Mouse (Mus musculus) lung, postnatal 4 days (tissue): ENCODE results near the gene Akr1b8.
"Not testable (repeated sequence)": the region's sequence is repeated elsewhere in the genome, so short reads cannot be mapped to it uniquely, and the experiment has no call there.

Source experiments
- DNase-seq, 2 experiments: peaks; one replicate each; pipeline ENCODE4 v3.0.0; 2021

The Akr1b8 gene

DNA sequence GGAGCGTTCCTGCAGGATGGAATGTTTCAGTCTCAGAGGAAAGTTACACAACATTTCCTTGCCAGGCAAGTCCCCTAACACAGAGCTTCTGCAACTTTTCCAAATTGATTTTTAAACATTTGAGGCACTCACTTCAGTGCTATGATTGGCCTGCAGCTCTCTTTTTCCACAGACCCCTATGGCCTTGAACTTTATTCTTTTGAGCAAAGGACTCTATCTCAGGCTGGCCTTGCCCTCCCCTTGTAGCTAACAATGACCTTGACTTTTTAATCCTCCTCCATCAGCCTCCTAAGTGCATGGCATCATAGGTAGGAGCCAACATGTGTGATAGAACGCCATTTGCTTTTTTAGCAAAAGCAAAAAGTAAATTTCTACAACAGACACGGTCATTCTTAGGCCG is 52.8 kb downstream of the Akr1b8 start:
- DNase-seq: no peak

DNA sequence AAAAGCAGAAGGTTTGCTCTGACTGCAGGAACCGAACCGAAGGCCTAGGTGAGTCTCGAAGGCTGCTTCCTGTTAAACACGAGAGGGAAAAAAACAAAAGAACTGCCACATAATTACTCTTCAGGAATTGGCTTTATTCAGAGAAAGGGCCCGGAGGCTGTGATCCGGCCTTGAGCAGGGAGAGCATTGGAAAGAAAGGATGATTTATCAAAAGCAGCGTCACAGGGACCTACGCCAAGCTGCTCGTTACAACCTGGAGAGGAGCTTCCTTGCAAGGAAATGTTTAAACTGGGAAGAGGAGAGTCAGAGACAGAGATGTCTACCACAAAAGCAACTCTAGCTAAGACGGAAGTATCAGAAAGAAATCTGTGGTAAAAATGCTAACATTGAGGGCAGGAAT is 53.5 kb downstream of the Akr1b8 start:
- no peak for DNase-seq

DNA sequence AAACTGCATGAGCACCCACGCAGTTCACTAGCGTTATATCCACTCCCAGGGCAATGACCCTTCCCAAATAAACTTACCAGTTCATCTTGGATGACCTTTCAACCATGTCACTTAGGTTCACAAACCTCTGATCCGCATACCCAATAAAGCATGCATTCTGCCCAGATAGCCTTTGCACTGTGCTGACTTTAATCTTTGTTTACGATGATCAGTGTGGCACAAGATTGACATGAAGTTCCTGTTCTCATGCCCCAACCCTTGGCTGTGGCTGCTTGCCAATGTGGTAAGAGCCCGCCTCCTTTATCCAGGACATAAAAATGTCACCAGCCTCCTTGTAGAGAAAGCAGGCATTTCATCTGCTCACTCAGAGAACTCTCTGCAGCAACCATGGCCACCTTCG is 58.1 kb downstream of the Akr1b8 start, which contains the start of gene Akr1b7:
Akr1b7 (plus strand) TSS at position 312 of the 400 bp plus-strand sequence.
- peak; percentile 12 to 24 for DNase-seq

DNA sequence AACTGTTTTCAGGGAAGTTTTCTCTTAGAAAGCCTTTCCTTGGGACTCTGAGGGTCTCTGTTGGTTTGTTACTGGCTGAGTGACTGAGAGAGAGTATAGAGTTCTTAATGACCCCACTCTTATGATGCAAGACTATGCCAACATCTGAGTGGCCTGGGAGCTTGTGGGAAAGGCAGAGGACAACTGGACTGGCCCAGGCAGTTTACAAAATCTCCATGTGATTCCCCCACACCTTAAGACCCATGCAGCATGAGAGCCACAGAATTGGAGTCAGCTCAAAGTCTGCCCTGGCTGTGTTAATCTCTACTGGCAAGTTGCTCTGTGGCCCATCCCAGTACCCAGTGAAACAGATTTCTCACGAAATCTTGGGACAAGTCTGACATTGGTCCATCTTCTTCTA is 58.8 kb downstream of the Akr1b8 start:
- no peak for DNase-seq

DNA sequence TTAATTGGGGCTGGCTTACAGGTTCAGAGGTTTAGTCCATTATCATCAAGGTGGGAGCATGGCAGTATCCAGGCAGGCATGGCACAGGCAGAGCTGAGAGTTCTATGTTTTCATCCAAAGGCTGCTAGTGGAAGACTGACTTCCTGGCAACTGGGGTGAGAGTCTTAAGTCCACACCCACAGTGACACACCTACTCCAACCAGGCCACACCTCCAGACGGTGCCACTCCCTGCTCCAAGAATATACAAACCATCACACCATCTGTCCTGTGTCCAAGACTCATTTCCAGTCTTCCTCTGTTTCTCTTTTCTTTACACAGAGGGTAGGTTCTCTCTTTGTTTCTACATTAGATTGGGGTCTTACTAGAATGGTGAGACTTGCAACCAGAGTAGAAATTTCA is 59.5 kb downstream of the Akr1b8 start:
- not testable (repeated sequence) for DNase-seq

DNA sequence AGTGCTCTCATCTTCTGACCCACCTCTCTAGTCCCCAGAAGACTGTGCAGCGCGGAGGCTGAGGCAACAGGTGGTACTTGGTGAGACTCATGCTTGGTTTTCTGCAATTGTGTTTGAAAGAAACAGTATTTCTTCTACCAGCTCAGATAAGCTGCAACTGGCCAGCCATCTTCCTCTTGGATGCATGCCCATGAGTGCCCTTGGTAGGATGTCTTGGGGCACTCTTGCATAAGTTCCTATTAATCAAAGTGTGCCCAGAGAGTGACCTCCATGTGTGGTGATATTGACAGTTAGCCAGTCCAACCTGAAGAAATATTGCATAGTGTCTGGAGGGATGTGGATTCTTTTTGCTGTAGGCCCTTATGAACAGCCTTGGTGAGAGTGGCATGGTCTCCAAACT is 62.6 kb downstream of the Akr1b8 start:
- DNase-seq: no peak
